Mouse (Mus musculus): ENCODE measurements around the gene Scn1a. TPM values are rescaled to one million over a fixed set of nuclear protein-coding genes. Genes with fewer than 3 reads are reported as not detected.

Gene Scn1a
- polyA plus RNA-seq, 1 experiment from 2014 or later = 18.0 TPM

DNA sequence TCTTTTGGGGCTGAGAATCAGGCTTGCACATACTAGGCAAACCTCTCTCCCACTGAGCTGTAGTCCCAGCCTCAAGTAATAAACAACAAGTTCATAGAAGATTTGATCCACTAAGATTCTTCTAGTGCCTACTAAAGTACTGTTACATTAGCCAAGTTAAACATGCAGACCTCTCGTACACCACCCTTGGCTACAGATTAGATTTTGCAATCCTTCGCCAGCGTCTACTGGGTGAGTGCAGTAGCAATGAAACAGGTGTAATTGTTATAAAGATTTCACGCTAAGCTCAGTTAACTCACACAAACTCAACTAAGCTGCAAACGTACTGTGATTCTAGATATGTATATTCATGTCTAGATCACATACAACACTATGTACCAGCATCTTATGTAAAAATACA lies 201.8 kb downstream of the Scn1a start:
- Histone ChIP-seq H3K27ac (replicated peaks) (no peak overlapping the region), H3K9me3 (no peaks in the 10 kb centered on the region), H3K4me1 (replicated peaks) (no peaks in the 10 kb centered on the region), H3K9ac (no peak overlapping the region), H3K4me2 (no peak overlapping the region), H3K4me3 (no peak overlapping the region), H3K36me3 (peaks cover 45% of the 10 kb centered on the region), H3K27me3 (no peaks in the 10 kb centered on the region)
- 93% methylated on average over 5 of the region's 5 CpGs for WGBS
- no peak for ATAC-seq (ENCODE audit: low FRiP score, low read depth)

GRCm38 (mm10) chr2:66220954-66221353 lies 219.7 kb downstream of the Scn1a start:
- Histone ChIP-seq H3K4me1 (replicated peaks) (no peaks in the 10 kb centered on the region), H3K36me3 (peaks cover 28% of the 10 kb centered on the region), H3K4me3 (no peak overlapping the region), H3K9me3 (no peaks in the 10 kb centered on the region), H3K9ac (no peak overlapping the region), H3K27me3 (no peaks in the 10 kb centered on the region), H3K4me2 (no peak overlapping the region), H3K27ac (replicated peaks) (no peak overlapping the region)
- no peak for ATAC-seq (ENCODE audit: low FRiP score, low read depth)
- 92% methylated on average over 7 of the region's 7 CpGs for WGBS

Other genes starting within 250 kb of the Scn1a start
- gene Ttc21b, start 184.2 kb downstream of the Scn1a start, polyA plus RNA-seq (2015; fragmentation: Nextera tagmentation; extraction: Ambion mirVana) = 10.8 and 11.0 TPM in 2 replicates
- 12.4 and 12.8 TPM in 2 replicates for gene Scn9a, start 194.1 kb upstream of the Scn1a start, polyA plus RNA-seq (2015; fragmentation: Nextera tagmentation; extraction: Ambion mirVana)